Mouse (Mus musculus) left cerebral cortex, adult 11 months (tissue): ENCODE results near the gene Tnfrsf26.

ENCODE experiments used
- DNase-seq: peaks from one replicate; pipeline ENCODE4 v3.0.0; 2022; ENCODE audit warnings: low spot score

The Tnfrsf26 gene

DNA sequence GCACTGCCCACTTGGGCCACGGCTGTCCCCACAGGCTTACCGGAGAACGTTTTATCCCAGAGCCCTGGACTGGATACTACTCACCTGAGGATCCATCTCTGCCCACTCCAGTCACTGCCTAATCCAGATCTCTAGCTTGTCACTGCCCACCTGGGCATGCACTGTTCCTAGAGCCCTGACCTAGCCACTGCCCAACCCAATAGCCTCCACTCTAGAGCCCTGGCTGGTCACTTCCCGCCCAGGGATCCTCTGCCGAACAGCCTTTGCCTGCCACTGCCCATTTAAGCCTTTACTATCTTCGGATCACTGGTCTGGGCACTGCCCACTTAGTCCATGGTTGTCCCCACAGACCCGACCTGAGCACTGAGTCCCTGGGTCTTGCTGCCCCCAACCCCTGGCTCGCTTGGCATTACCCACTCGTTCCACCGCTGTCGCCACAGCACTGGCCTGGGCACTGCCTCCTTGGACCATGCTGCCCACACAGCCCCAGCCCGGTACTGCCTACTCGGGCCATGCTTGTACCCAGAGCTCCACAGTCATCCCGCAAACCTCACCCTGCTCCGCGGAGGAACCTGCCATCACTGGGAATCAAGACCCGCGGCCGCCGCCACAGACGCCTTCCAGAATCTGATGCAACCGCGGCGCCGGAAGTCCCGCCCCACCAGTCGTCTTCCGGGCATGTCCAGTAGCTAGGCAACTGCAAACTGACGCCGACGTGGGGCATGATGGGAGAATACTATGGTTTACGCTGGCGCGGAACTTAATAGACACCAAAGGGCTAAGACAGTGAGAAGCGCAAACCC, 28.9 kb downstream of the Tnfrsf26 start, which contains the start of gene Cars:
Gene Cars, minus strand, starts transcription at position 663 of the 803 bp plus-strand sequence.
- DNase-seq = peak; percentile 87

DNA sequence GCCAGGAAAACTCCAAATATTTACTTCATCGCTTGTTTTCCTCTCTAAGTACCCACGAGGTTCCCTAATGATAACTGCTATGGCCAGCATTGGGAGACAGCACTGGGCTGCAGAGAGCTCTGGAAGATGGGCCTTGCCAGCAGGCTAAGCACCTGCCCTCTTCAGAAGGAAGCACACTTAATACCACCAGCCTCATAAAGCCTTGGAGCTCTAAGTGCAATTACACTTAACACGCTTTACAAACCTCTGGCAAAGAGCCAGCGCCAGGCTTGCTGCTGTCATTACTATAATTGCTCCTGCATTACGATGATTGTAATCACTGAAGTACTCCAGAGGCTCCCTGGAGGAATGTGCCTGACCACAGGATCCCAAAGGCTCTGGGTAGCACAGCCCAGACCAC, 33.7 kb downstream of the Tnfrsf26 start:
- no peak for DNase-seq

DNA sequence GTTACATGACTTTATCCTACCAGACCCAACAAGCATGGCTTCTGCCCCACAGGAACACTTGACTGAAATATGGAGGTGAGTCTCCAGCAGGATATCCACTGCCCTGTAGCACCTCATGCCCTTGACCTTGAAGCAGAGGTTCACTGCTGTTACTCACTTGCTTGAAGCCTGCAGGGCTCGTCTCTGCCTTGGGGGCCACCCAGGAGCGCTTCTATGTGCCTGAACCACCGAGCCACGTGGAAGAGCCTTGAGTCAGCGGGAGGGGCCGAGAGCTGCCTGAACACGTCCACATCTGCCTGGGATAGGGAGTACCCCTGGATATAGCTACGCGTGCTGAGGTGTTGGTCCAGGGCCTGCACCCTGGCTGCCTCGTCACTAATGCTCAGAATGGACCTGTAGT, 36.3 kb downstream of the Tnfrsf26 start:
- DNase-seq = no peak

DNA sequence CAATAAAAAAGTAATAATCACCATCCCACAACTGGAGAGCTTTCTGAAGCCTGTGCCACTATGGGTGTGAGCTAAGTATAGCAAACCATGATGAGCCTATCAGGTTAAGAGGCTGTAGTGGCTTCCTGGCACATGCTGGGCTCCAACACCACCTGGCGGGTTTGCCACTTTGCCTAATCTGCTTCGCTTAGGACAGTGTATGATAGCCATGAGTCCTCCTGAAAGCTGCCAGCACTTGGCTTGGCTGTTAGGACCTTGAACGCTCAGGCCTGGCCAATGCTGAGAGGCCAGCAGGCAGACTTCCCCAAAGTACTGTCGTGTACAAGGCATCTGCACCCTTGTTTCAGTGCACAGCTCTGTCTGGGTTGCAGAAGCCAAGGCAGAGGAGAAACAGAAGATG, 40.5 kb downstream of the Tnfrsf26 start:
- DNase-seq = no peak

DNA sequence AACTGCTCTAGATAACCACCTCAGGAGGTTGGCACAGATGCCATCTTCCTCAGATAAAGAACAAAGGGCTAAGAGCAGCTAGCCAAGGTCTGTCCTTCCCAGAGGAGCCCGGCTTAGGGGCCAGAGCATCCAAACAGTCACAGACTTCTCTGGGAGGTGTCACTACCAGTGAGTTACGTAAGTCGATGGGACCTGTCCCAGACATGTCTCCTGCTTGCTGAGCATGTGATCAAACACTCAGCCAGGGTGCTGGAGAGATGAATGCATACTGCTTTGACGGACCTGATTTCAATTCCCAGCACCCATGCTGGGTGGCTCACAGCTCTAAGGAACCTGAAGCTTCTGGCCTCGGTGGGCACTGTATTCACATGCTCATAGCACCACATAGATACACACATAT, 40.9 kb downstream of the Tnfrsf26 start:
- no peak for DNase-seq

DNA sequence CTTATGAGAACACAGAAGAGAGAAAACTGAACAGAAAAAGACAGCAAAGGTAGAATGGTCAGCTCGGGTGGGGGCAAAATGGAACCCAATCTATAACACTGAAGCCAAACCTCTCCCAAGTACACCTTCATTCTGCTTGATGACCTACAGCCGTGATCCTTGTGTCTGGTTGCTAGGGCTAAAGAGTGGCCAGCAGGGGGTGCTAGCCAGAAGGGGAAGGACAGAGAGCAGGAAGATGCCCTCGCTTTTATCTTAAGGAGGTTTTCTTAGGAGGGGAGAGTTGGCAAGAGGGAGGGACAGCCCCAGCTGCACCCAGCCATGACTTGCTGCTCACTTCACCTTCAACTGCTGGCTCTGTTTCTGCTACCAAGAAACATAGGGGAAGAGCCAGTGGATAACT, 44.6 kb downstream of the Tnfrsf26 start:
- DNase-seq = no peak

DNA sequence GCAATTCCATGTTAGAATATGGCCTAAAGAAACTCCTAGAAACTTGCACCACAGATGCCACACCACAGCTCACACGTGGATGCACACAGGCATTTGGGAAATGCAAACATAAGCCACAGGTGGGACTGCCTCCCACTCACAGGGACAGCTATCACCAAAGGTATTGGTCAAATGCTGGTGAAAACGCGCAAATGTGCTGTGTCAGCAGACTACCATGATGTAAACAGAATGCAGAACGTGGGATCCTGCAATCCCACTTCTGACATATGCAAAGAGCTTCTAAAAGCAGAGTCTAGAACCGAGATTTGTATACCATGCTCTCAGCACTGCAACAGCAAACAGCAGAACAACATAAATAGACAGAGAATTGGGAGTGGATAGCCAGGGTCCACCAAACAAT, 45.5 kb downstream of the Tnfrsf26 start:
- no peak for DNase-seq

DNA sequence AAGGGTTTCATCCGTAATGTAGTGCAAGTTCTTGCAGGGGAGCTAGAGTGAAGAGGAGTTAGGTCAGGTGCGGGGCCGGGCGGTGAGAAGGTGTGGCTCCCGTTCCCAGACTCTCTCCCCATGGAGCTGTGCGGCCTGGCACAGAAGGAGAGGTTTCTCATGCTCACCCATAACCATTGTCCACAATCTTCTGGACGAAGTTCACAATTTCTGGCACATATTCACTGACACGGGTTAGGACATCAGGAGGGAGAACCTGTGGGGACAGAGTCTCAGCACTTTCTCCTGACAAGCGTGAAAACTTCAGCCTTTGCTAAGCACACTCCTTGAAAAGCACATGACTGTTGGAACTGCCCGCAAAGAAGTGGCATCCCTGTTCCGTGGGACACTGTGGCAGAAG, 52.8 kb downstream of the Tnfrsf26 start:
- no peak for DNase-seq

DNA sequence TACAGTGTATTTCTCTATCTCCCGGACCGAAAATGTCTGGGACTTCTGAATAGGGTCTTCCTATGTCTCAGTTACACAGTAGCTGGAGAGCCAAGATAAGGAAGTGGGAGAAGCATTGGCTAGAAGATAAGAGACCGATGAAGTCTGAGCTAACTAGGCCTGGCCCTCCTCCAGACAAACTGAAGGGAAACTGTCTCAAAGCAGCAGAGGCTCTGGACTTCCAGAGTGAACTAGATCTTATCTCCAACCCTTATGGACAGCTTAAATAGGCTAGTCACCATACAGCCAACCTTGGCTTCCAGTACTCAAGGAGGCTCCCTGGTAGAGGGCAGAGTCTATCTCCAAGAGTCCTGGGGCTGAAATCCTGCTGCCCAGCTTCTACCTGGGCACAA, 62.9 kb downstream of the Tnfrsf26 start:
- no peak for DNase-seq

DNA sequence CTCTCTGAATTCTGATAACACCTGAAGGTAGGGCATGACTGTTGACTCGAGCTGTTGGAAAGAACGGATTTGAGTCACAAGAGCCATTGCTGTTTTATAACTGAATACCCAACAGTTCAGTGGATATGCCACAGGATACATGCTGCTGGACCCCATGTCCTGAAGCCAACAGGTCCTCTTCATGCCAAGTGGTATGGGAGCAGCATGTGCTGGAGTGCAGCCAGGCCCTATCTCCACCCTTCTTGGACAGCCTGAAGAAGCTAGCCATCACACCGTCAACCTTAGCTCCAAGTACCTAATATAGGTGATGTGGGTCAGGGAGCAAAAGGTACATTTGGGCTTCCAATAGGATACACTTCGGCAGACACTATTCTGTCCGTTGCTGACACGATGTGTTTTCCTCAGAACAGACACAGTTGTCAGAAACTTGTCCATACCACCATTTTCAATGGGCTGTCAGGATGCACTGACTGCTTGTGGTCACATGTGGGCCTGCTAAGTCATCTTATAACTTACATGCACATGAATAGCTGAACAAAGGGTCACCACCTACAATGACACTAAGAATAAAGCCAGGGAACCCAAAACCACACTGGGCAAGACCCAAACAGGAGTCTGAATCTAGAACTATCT, 63.4 kb downstream of the Tnfrsf26 start:
- no peak for DNase-seq

DNA sequence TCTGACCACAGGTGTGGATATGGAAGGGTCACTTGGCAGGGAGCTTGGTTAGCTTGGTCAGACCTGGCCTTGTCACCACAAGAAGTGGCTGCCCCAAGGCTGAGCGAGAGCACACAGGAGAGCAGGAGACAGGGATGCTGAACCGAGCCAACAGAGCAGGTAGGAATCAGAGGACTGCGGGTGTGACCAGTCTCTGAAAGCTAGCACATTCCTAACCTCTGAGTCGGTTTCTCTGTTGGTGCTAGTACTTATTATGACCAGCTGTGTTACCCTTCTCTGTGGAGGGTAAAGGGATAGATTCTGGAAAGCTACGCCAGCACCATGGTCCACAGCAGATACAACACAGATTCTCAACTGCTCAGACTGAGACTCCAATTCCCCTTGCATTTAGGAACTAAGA, 64.7 kb downstream of the Tnfrsf26 start:
- no peak for DNase-seq
